Mouse (Mus musculus) retina, postnatal 7 days (tissue): ENCODE measurements around the gene Hoxa3.
A peak's percentile ranks its signal among the peaks of the same experiment; 100 is the strongest.

Experiments used
- DNase-seq: peaks from one replicate; pipeline ENCODE4 v3.0.0-alpha.2; 2012; ENCODE audit warnings: low read depth, low spot score

Gene Hoxa3

GRCm38 (mm10) chr6:52246916-52247315 lies 33.8 kb upstream of the Hoxa3 start:
- no peak for DNase-seq

DNA sequence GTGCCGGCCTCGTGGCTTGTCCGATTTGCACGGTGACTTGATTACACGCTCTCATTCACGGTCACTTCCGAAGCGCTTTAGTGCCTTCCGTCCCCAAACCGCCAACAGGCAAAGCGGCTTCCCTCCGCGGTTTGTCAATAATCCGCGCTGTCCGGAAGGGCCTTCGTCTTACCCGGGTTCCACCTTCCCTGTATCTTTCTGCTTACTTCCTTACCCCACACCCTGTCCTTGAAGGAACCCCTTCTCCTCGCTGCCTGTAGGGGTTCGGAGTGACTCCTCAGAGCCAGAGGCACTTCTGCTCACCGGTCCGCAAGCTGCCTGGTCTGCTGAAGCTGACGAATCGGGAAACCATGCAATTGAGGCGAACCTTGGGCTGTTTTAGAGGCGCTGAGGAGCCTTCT lies 33.3 kb upstream of the Hoxa3 start:
- no peak for DNase-seq

DNA sequence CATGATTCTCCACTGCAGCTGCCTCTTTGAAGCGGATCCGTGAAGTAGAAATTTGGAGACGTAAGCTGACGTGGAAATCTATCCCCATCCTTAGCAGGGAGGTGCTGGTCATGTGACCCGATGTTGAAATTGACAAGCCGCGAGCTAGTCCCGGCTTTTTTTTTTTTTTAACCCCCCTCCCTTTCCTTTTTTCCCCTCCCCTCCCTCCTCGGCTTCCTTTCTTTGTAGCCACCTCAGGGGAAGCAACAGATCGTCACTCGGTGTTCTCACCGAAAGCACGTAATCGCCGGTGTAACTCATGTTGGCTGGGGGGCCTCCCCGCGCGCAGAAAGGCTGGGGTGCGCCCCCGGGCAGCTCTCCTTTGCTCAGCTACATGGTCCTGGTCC lies 32.6 kb upstream of the Hoxa3 start, which contains the start of gene Hoxa11:
TSS of gene Hoxa11 (minus strand) at position 54 of the 386 bp plus-strand sequence.
- no peak for DNase-seq

GRCm38 (mm10) chr6:52245040-52245756 lies 32.1 kb upstream of the Hoxa3 start:
- no peak for DNase-seq

DNA sequence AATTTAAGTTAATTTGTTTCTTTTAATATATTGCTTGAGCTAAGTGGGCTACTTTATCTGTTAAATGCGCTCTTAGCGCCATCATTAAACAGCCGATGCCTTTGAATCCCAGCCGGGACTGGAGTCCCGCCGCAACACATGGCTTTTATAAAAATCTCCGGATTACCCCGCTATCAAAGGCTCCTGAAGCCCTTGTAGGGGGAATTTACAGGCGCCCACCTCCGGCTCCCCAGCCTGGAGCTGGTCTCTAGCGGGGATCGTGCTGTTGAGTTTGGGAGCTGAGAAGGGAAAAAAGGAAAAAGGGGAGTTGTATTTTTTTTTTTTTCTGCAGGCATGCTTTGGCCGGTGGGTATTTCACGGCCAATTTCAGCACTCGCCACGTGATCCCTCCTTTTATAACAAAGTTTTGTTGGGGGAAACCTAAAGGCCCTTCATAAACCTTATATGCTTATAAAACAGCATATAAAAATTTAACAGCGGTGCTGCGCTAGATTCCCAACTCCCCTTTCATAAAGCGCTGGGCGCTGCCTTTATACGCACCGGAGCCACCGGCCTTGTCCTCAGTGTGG lies 31.4 kb upstream of the Hoxa3 start:
- DNase-seq: no peak

DNA sequence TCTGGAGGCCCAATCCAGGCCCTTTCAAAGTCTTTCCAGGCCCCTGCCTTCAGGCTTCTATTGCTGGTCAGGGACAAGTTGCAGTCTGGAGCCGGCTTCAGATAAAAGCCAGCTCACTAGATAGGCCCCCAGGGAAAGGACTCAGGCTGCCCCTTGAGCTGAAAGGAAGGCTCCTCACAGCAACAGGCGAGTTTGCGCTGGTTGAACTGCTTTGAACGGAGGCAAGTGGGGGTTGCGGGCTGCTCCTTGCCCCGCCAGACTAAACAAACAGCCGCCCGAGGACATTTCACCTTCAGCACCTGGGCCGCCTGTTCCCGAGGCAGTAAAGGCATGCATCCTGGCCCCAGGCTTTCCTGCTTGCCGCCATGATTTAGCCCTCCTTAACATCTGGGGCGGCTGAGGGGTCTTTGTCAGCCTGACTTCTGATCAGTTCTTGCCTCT lies 30.6 kb upstream of the Hoxa3 start:
- no peak for DNase-seq

- no peak for DNase-seq
These were observed 29.7 kb upstream of the Hoxa3 start for GRCm38 (mm10) chr6:52242801-52243332.

- no peak for DNase-seq
These were observed 28.0 kb upstream of the Hoxa3 start for GRCm38 (mm10) chr6:52241001-52241621.

DNA sequence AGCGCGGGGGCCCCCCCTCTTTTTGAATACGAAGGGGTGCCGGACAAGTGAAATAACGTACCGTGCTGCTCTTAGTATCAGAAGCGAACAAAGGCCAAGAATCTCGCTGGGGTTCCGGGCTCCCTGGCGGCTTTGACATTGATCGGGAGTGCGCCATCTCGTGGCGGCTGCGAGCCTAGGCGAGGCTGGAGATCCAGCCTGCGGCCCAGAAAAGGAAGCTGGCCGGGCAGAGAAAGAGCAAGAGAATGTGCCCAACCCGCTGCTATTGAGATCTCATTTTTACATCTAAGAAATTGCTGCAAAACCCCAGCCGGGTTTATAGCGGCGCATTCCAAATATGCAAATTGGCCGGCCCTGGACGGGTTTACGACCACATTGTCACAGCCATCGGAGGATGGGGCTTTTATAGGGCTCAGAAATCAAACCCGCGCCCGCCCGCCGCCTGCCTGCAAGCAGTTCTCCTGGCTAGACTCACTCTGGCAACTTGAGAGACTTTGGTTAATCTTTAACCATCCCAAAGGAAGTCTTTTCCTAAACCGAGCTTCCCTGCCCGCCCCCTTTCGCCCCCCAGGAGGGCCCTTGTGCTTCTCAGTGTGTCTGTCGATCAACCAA lies 27.4 kb upstream of the Hoxa3 start, which contains the start of gene Hoxa10:
TSS of gene Hoxa10 (minus strand) at position 466 of the 612 bp plus-strand sequence.
- peak; percentile 59 for DNase-seq

GRCm38 (mm10) chr6:52239625-52240388 lies 26.7 kb upstream of the Hoxa3 start:
- DNase-seq: no peak

DNA sequence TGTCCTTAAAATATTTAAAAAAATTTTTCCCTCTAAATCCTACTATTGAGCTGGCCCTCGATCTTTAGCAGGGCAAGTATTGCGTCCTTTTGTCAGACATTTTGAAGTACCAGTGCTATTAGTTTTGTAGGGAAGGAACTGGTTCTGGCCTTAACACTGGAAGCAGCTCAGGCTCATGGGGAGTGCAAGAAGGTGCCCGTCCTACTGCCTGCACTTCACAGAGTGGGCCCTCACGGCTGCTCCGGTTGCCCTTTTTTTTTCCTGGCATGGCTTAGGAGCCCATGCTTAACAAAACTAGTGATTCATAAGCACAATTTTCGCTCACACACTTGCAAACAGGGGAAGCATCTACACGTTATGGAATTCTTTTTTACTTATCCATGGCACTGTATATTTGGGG lies 25.8 kb upstream of the Hoxa3 start:
- DNase-seq: no peak

DNA sequence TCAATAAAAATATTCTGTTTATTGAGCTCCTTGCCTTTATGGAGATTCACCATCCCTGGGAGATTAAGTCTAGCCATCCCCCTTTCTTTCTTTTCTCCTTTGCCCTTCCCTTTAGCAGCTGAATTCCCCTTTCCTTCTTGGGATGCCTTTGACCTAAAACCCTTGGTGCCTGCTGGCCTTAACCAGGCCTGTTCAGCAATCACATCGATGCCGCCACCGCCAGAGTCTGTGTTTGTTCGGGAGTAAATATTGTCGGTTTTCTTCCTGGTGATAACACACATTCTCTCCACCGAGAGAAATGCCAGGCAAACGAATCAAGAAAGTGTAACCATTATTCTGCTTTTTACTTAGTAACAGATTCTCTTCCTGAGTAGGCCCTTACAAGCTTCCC lies 25.0 kb upstream of the Hoxa3 start:
- DNase-seq: no peak

DNA sequence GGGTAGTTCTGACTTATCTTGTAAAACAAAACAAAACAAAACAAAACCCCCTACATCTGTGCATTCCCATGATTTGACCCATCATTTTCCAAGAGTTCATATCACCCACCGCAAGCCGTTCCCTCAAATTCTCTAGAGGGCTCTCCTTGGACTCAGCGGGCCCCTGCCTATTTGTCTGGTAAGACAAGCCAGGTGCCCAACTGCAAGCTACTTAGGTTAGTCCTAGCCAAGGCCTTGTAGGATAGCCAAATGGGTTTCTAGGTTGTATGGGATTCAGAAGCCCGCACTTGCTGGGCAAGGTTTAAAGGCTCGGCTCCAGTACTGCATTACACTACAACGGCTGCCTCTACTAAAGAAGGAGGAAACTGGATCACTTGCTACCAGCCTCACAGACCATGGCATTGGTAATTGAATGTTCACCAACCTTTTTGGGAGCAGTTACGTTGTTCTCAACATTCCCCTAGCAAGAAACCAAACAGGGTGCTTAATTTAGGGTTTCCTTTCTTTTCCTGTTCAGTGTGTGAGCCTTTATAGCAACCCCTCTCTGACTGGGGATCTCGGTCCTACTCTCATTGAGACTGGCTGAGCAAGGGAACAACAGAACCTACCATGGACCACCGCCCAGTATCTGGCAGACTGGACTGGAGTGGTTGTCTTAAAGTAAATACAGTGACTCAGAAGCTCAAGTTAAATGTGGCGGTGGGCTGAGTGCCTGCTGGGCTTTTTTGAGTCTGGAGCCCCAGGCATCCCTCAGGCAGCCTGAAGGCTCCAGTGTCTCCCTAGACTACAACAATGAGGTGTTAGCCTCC lies 24.4 kb upstream of the Hoxa3 start:
- DNase-seq: no peak

- DNase-seq: no peak
These were observed 23.7 kb upstream of the Hoxa3 start for GRCm38 (mm10) chr6:52236806-52237205.

DNA sequence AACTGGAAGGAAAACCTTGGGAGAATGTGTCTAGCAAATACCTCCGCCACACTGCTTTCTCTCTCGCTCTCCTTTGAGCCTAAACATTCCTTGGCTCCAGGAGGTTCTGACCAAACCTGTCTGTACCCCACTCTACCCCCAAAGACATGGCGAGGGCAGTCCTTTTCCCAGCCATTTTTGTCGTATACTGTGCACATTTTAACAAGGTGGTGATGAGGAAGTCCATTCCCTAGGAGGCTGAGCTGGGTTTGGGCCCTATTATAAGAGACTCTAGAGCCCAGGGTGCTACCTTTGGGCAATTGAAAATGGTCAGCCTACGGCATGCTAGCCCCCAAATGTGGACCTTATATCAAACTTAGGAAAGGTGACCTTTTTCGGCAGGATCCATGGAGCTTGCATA lies 22.7 kb upstream of the Hoxa3 start:
- DNase-seq: no peak

DNA sequence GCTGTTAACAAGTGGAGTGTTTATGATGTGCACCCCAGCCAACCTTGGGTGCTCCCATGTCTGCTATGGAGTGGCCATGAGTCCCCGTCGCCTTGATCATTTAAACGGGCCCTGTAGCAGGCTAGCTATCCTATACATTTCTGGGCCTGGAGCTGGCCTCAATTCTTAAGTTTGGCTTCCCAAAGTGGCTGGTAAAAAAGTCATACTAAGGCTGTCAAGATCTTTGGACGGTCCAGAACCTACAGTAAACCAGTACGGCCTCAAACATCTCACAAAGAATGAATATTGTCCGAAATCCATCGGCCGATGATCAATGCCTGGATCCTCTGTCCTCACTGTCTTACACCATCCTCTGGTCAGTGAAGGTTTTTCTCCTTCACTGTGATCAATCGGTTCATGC lies 22.1 kb upstream of the Hoxa3 start:
- DNase-seq: no peak

DNA sequence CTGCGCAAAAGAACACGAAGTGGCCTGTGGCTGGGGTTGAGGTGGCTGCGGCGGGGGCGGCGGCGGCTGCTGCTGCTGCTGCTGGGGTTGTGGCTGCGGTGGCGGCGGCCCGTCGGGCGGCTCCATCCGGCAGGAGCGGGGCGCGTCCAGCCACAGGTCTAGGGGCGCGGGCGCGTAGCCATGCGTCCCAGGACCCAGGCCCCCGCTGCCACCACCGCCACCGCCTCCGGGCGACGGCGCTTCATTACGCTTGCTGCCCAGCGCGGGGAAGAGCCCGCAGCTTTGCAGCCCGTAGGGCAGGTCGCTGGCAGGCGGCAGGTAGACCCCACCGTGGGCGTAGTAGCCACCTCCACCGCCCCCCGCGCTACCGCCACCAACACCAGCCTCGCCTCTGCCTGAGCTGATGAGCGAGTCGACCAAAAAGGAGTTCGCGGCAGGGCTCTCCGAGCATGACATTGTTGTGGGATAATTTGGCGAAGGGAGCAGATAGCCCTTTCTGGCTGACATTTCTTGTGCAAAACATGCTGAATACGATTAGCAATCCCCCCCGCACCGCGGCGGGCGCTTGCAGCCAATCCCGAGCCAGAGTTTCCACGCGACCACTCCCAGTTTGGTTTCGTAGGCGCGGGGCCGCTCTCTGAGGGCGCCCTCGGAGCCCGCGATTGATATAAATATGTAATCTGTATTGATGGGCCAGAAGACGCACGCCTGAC lies 21.4 kb upstream of the Hoxa3 start:
- no peak for DNase-seq

DNA sequence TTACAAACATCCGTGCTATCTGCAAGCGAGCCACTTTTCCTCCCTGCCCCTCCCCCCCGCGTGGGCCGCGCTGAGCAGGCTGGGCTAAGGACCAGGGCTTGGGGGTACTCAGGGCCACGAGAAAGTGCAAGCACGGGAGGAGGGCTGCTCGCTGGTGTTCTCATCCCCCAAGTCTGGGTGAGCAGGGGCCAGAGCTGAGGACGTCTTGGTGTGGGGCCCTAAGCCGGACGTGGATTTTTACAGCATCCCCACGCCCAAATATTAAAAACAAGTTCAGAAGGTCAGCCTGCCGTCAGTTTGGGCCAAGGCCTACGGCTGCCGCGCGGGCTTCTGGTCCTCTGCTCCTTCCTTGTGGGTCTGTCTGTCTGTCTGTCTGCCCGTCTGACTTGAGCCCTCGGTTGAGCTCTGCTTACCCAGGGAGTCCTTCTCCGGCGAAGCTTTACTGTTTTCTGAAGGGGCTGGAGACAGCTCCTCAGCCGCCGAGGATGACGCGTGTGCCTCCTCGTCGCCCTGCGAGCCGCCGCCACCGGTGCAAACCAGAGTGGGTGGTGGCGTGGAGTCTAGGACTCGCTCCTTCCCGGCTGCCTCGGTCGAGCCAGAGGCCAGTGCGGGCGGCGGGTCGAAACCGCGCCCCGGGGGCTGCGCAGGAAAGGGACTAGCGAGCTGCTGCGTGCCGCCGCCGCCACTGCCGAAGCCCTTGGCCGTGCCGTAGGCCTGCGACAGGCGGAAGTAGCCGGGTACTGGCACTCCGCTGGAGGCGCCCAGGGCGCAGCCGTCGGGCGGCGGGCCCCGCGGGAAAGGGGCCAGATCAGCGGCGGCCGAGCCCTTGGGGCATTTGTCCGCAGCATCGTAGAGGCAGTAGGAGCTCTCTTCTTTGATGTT lies 20.7 kb upstream of the Hoxa3 start:
- no peak for DNase-seq

DNA sequence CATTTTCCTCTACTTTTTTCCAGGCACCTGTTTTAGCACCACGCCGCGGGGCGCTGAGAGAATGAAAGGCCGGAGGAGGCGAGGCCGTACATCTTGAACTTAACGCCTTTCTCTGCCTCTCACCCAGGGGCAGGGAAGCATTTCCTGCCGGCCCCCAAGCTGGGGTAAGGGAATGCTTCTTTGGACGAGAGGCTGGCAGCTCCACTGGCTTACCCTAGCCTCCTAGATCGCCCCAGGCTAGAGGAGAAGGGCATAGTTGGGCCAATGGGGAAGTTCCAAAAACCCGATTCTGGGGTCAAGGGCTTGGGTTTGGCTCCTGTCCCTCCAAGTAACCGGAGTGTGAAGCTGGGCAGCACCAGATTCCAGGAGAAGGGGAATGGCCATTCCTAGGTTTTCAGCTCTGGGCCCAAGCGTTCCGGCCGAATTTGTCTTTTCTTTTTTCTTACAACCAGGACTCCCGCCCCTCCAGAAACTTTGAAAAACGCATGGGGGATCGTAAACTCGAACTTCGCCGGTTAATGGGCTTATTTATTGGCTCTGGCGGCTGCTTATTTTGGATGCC lies 19.9 kb upstream of the Hoxa3 start:
- DNase-seq: no peak
